Mouse (Mus musculus): Measurements from ENCODE around the gene Zbed4.

DNA sequence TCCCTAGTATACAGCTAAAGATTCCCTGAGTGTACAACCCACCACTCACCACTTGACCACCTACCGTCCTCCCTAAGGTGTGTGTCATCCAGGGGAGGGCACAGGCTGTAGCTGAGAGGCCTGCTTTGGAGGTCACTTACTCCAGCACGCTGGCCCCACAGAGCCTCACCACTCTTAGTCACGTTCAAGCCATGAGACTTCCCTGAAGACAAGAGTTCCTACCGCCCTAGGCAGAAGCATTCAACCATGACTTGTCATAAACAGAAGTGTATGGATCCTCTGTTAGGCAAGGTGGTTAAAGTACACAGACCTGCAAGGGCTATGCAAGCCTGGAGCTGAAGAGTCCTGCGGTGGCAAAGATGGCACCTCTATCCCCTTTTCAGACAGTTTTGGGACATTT lies 79.2 kb downstream of the Zbed4 start:
- TF ChIP-seq TAL1 (IDR thresholded peaks at IDR 0.05; ENCODE audit: low read length) (no peak), GATA1 (IDR thresholded peaks at IDR 0.05; ENCODE audit: low read length) (no peak)
